Mouse (Mus musculus): ENCODE results near the gene Myh9. TPM values are rescaled to one million over a fixed set of nuclear protein-coding genes. Genes with fewer than 3 reads are reported as not detected.

Myh9 gene
- polyA plus RNA-seq, 1 experiment, result 1,641 TPM

Other genes with a start within 250 kb of the Myh9 start
- not detected in 2 replicates for gene Apol10b, start 246.1 kb downstream of the Myh9 start, polyA plus RNA-seq (2012; ENCODE audit: insufficient read depth, low replicate concordance)
- gene Gm36245, start 242.9 kb downstream of the Myh9 start, polyA plus RNA-seq (2012; ENCODE audit: insufficient read depth, low replicate concordance), result not detected in 2 replicates
- 0.37 TPM in 1 of 2 replicates, not detected in the other for gene Apol11b, start 198.9 kb downstream of the Myh9 start, polyA plus RNA-seq (2012; ENCODE audit: insufficient read depth, low replicate concordance)
- not detected in 2 replicates for gene Apol7e, start 143.3 kb downstream of the Myh9 start, polyA plus RNA-seq (2012; ENCODE audit: insufficient read depth, low replicate concordance)
- gene Apol9b, start 113.1 kb downstream of the Myh9 start, polyA plus RNA-seq (2012; ENCODE audit: insufficient read depth, low replicate concordance), result 1.2 TPM in 1 of 2 replicates, not detected in the other
- 0.82 and 2.7 TPM in 2 replicates for gene Apol8, start 85.2 kb downstream of the Myh9 start, polyA plus RNA-seq (2012; ENCODE audit: insufficient read depth, low replicate concordance)
- gene Txn2, start 86.8 kb upstream of the Myh9 start, polyA plus RNA-seq (2012; ENCODE audit: insufficient read depth, low replicate concordance), result 186 and 405 TPM in 2 replicates
- 0.66 TPM in 1 of 2 replicates, not detected in the other for gene Foxred2, start 114.5 kb upstream of the Myh9 start, polyA plus RNA-seq (2012; ENCODE audit: insufficient read depth, low replicate concordance)
- 15.2 and 40.0 TPM in 2 replicates for gene Eif3d, start 128.6 kb upstream of the Myh9 start, polyA plus RNA-seq (2012; ENCODE audit: insufficient read depth, low replicate concordance)

Data from megakaryocyte, embryonic 14.5 days (primary cell).